Mouse (Mus musculus): ENCODE results near the gene Snrpb.

The Snrpb gene

DNA sequence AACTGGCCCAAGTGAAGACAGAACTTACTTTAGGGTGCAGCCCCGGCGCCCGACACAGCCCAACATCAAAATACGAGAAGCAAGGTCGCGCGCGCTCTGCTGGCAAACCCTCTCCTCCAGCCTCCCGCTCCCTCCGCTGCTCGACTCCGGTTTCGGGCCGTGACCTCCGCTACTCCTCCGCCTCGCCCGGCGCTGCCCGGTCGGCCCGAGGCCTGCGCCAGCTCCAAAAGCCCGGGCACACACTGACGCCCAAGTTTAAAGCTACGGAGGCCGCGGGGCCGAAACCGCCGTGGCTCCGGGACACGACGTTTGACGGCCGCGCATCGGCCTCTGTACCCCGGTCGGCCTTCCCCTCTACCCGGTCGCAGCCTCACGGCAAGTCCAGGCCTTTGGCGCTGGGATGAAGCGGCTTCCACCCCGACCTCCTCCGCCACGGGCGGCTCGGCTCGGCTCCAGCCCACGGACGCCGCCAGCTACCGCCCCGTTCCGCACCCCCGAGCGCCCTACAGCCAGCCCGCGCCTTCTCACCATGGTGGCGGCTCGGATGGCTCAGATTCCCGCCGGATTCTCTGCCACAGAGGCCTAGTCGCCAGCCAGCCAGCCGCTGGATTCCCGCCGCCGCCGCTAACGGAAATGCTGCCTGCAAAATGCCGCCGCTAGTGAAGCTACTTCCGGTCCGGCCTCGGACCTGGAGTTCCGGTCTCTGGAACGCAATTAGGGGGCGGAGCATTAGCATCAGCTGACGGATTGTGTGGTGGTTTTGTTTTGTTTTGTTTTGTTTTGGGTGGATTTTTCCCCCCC, at the start of gene Snrpb:
Snrpb (minus strand) TSS at position 698 of the 801 bp plus-strand sequence.
- peak; percentile 92 to 95 for DNase-seq

GRCm38 (mm10) chr2:130211581-130211980, 32.4 kb upstream of the Snrpb start:
- no peak for DNase-seq

GRCm38 (mm10) chr2:130209636-130210035, 30.4 kb upstream of the Snrpb start:
- no peak for DNase-seq

DNA sequence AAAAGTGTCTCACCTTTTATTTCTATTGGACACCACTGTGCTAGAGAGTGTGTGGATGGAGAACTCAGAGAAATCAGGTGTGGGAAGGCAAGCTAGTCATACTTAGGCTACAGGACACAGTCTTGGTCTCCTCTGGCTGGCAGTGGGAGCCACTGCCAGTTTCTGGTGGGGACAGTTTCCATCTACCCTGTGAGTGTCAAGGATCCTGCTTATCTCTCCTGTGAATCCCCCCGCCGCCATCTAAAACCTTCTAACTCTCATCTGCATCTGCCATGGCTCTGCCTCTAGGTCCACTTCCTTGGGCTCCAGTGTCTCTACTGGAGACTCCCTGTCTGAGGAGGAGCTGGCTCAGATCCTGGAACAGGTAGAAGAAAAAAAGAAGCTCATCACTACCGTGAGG, 28.8 kb upstream of the Snrpb start:
- DNase-seq: no peak

- no peak for DNase-seq
Measured at GRCm38 (mm10) chr2:130207376-130207775, 28.2 kb upstream of the Snrpb start.

DNA sequence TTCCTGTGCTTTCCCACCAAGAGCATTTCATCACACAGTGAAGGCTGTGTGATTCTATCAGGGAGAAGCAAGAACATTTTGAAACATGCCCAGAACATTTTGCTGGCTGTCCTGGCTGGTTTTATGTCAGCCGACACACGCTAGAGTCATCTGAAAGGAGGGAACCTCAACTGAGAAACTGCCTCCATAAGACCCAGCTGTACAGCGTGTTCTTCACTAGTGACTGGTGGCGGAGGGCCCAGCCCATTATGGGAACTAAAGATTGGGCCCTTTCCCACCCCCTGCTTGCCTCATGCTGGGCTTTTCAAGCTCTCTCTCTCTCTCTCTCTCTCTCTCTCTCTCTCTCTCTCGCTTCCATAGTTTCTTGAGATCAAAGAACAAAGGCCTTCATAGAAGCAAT, 21.8 kb upstream of the Snrpb start:
- DNase-seq: no peak

GRCm38 (mm10) chr2:130194894-130195293, 15.7 kb upstream of the Snrpb start, which contains the start of gene Tmc2:
TSS of gene Tmc2 (plus strand) at chr2:130195194.
- DNase-seq: no peak

DNA sequence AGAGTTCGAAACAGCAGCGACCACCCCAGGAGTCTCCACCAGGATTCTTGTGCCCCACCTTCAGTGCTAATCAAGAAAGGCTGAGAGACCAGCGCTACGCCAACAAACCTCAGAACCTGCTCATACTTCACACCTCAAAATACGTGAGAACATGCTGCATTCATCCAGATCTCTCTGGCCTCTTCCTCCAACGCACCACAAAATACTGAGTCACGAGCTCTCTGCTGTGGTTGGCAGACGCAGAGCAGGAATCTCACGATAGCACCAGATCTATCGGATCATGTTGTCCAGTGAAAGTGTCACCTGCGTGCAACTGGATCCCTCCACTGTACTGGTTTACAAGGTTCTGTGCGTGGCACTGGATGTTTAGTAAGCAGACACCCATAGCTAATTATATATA, 9.2 kb upstream of the Snrpb start:
- DNase-seq: no peak

DNA sequence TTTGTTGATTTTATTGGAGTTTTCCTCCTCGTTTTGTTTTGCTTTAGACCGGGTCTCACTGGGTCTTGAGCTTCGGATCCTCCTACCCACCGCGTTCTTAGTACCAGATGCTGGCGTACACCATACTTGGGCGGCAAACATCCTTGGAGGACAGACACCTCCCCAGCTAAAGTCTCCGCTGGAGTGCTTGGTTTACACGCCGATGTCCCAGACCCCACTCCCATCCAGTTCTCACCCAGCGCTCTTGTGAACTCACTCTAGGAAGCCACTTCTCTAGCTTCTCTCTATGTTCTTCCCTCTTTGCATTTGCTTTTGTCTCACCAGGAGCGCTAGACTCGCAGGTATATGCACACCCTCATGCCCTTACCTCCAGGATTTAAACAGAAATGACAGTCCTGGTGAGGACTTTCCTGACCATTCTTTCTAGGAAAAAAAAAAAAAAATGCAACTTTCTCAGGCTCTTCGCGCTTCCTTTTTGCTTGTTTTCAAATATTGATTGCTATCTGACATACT, 360 bp upstream of the Snrpb start:
- DNase-seq: no peak

- DNase-seq: no peak
Measured at GRCm38 (mm10) chr2:130178381-130178705, 860 bp downstream of the Snrpb start.

DNA sequence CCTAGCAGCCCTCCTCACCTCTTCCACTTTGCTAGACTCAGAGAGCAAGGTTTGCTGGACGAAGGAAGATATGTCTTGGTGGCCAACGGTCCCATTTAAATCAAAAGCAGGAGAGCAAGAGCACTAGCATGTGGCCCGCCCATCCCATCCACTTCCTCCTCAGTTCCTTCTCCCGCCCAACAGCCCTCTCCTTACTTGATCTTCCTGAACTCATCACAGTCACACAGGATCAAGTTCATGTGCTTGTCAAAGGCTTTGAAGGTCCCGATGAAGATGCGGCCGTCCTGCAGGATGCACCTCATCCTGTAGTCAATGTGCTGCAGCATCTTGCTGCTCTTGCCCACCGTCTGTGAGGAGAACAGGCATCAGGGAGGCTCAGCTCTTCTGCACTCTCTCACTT, 2.4 kb downstream of the Snrpb start:
- peak in 1 of 2 experiments; percentile 15 for DNase-seq

DNA sequence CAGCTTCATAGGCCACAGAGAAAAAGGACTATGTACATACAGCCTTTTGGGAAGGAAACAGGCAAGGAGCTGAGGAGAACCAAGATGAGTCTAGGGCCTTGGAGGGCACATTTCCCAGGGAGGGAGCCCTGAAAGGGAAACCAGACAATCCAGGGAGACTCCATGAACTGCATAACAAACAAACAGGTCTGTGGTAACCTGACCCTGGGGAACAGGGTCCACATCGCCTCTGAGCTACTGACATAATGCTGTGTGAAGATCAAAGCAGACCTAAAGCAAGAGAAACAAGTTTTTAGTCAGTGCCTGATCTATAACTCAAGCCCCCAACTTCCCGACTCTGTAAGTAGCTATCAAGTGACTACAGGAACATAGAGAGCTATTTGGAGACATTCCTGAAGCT, 7.5 kb downstream of the Snrpb start:
- no peak for DNase-seq

- peak; percentile 76 to 79 for DNase-seq
Measured at GRCm38 (mm10) chr2:130167861-130168260, 11.3 kb downstream of the Snrpb start.

DNA sequence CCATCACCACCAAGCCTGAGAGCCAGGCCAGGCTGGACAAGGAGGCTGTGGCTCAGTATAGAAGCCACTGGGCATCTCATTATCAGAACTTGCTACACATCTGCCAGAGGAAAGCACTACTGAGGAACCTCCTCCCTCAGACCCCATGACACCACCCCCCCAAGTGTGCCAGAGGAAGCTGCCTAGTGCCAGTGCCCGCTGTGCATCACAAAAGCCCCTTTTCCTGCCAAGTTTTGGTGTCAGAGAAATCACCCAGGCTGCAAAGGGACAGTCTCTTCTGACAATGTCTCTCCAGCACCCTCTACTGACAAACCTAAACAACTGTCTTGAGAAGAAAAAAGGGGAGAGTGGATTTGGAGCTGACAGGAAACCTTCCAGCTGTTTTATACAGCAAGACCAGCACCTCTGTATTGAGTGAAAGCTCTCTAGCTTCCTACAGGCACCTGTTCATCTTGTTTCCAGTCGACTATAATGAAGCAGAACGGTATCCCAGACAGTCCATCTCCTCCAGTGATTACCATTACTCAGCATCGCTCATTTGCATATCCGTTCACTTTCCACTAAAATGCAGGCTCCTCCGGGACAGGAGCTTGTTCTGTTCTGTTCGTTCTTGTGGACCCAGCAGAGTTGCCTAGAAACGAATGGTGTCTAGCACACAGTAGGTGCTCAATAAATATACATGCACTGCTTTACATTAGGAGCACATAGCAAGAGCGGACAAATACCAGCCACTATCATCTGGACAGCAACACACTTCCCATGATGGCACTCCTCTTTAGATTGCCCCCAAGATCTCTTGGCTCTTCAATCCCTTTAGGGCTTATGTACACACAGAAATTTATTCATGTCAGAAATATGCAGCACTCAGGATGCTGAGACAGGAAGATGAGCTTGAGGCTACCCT, 12.6 kb downstream of the Snrpb start:
- DNase-seq: peak; percentile 7 to 35

DNA sequence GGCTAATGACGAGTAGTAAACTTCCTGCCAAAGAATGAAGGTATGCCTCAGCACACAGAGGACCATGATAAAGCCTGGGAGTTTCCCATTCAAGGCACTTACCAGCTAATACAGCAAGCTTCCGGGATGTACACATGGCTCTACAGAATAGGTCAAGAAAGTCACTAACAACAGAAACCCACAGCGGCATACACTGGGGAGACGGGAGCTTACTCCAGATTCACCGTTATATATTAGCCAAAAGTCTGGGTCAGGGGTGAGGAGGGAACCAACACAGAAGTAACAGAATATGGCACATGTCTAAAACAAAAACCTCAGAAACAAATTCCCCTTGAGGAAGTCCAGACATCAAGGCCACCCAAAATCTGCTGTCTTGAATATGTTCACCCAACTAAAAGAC, 16.5 kb downstream of the Snrpb start:
- no peak for DNase-seq

DNA sequence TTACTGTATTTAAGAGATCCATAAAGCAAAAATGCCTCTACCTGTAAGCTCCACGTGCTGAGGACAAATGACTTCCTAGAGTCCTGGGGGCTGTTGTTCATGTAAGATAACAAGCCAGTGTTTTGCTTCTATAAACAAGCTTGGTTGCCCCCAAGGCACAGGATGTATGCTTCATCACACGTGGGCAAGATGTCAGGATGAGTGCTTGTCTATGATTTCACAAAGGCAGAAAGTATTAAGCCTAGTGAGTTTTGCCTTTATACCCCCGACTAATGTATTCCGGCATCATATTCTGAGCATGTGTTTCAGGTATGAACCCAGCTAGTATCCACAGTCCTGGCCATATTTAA, 21.1 kb downstream of the Snrpb start:
- no peak for DNase-seq

- DNase-seq: no peak
Measured at GRCm38 (mm10) chr2:130157231-130158087, 21.7 kb downstream of the Snrpb start.

- DNase-seq: no peak
Measured at GRCm38 (mm10) chr2:130155851-130156250, 23.4 kb downstream of the Snrpb start.

- DNase-seq: no peak
Measured at GRCm38 (mm10) chr2:130155171-130155570, 24.0 kb downstream of the Snrpb start.

DNA sequence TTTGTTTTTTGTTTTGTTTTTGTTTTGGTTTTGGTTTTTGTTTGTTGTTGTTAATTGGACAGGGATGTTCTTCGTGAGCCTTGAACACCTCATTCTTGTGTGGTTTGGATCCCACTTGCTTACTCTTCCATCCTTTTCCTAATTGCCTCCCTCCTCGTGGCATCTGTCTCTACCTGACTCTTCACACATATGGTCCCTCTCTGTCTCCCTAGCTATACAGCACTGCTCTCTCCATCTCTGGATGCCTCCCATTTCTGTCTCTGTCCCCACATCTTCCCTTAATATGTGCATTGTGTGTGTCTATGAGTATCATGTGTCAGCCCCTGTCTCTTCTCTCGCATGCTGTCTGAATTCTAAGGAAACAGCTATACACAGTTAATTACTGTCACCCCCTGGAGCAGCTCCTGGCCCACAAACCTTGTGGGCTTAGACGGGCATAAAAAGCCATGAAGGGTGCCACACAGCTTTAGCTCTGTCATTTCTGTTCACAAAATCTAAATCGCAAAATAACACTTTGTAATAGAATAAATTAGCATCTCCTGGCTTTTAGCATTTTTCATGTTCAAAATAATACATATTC, 33.0 kb downstream of the Snrpb start:
- no peak for DNase-seq

GRCm38 (mm10) chr2:130144703-130145324, 34.4 kb downstream of the Snrpb start:
- no peak for DNase-seq

DNA sequence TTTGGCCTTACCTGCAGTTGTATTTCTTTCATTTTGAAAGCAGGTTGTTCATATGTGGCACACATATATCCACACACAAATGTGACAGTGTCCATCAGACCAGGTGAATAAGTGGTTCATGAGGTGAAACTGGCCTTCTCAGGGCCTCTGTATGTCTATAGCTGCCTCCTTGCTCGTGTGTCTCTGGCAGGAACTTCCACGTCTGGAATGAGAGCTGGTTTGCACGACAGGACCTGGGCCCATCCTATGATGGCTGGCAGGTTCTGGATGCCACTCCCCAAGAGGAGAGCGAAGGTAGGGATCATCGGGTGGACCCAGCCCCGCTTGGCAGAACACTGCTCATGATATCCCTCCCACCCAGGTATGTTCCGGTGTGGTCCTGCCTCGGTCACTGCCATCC, 36.2 kb downstream of the Snrpb start:
- no peak for DNase-seq

All from kidney, postnatal 4 days (tissue).